ENCODE assay signal across 10 mouse cellular contexts in the genomic region with DNA sequence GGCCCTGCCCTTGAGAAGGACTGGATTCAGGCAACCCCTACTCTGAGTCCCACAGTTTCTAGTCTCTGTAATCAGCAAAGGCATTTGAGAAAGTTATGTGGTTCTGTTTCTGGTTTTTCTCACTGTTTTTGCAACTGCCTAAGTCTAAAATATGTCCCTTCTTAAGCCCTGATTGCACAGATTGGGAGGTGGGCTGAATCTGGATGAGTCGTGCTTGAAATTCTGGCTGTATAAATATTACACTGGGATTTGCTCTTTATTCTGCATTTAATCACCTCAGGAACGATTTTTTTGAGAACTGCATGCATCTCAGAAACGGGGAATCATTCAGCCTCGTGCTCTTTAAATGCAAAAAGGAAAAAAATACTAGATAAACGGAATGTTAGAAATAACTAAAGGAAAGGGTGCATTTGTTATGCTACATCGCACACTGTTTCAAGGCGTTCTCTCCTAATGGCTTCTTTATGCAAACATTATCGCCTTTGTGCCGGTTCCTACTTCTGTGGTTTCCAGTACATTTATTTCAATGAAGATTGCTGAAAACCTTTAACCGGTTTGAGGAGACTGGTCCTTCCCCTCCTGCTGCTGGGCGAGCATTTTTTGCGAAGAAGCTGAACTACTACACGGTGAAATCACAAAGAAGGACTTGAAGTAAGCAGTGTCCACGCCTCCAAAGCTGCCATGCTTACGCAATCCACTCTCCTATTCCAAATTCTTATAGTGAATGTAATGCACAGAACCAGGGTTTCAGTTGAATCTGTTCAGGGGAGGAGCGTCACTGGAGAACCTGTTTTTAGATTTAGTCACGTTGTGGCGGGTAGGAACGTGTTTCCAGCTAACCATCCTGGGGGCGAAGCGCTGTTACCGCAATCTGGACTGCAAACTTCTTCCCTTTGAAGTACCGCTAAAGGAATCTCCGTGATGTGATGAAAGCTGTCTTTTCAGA.
DNase-seq lines count a peak whose midpoint lies in the region; ATAC-seq and TF ChIP-seq lines count a peak whose summit lies in the region.
"Had no signal": no experiment of that assay in that cellular context is flagged by ENCODE, and none has a peak within 500 bp of the region (broad histone marks: within the 10 kb centered on the region; RNA-seq: fewer than 3 reads in every experiment).

No protein-coding gene starts in this region.

- no peak for TF ChIP-seq CTCF in left cerebral cortex, adult 2 months (IDR thresholded peaks at IDR 0.05)

- peak; percentile 31 for DNase-seq in midbrain, embryonic 11.5 days (ENCODE audit: low spot score, missing footprints)
- DNase-seq in frontal cortex, postnatal 14 days (ENCODE audit: low spot score in 2 of 2), result peak; percentile 53 to 67
- peak; percentile 48 to 59 for DNase-seq in left cerebral cortex, adult 2 months (ENCODE audit: extremely low spot score in 1 of 2, low spot score in 2 of 2)
- peak; percentile 4 for DNase-seq in splenic B cell, adult 2 months (ENCODE audit: low read depth, low spot score)
- DNase-seq in adrenal gland, adult 18-20 months (ENCODE audit: low spot score in 2 of 2), result no peak
- no peak for DNase-seq in heart, adult 9 months (ENCODE audit: low spot score in 2 of 2)
- no peak for DNase-seq in spleen, adult 18-20 months
- DNase-seq: retina, postnatal 1 day had no signal

- no peak overlapping the region for H3K9ac ChIP-seq in midbrain, embryonic 11.5 days (ENCODE audit: low read length)
- H3K9ac ChIP-seq in midbrain, embryonic 13.5 days (replicated peaks), result no peak overlapping the region

- no peaks in the 10 kb centered on the region for H3K36me3 ChIP-seq in midbrain, embryonic 11.5 days (ENCODE audit: control insufficient read depth, insufficient read depth, low read length)
- no peaks in the 10 kb centered on the region for H3K36me3 ChIP-seq in midbrain, embryonic 13.5 days
- no peaks in the 10 kb centered on the region for H3K36me3 ChIP-seq in splenic B cell, adult 2 months (ENCODE audit: control insufficient read depth, insufficient read depth, low read length, poor library complexity, severe bottlenecking)

- H3K9me3 ChIP-seq in midbrain, embryonic 11.5 days (ENCODE audit: control insufficient read depth, low read length), result no peaks in the 10 kb centered on the region
- no peaks in the 10 kb centered on the region for H3K9me3 ChIP-seq in midbrain, embryonic 13.5 days

- no peaks in the 10 kb centered on the region for H3K27me3 ChIP-seq in midbrain, embryonic 11.5 days (ENCODE audit: control insufficient read depth, insufficient read depth, low read length)
- no peaks in the 10 kb centered on the region for H3K27me3 ChIP-seq in midbrain, embryonic 13.5 days
- H3K27me3 ChIP-seq in splenic B cell, adult 2 months (ENCODE audit: control insufficient read depth, insufficient read depth, low read length, poor library complexity, severe bottlenecking), result no peaks in the 10 kb centered on the region; the same call in 1 of the 2 replicates

- peaks cover 3% of the 10 kb centered on the region; the same call in 1 of the 2 replicates for H3K4me1 ChIP-seq in midbrain, embryonic 11.5 days (ENCODE audit: control insufficient read depth, insufficient read depth, low read length)
- H3K4me1 ChIP-seq in midbrain, embryonic 13.5 days (replicated peaks), result peaks cover 4% of the 10 kb centered on the region

- intact Hi-C loops in left cerebral cortex, adult 2 months (cut with DNase I), result loop anchor here (1.0 to 2.0 kb wide), 5 partner anchors 116 to 328 kb away; a partner anchor contains a TSS

- no peak overlapping the region for H3K4me3 ChIP-seq in midbrain, embryonic 11.5 days (ENCODE audit: low read depth, low read length)
- H3K4me3 ChIP-seq in midbrain, embryonic 13.5 days (replicated peaks), result no peak overlapping the region
- H3K4me3 ChIP-seq in left cerebral cortex, adult 2 months, result peak overlapping the region; percentile 22

- H3K4me2 ChIP-seq in midbrain, embryonic 11.5 days, result no peak overlapping the region
- H3K4me2 ChIP-seq in midbrain, embryonic 13.5 days (replicated peaks), result no peak overlapping the region

- ATAC-seq in midbrain, embryonic 11.5 days (ENCODE audit: low FRiP score), result no peak
- ATAC-seq in midbrain, embryonic 13.5 days, result no peak

- 85% methylated on average over 24 of the region's 24 CpGs for WGBS in midbrain, embryonic 11.5 days
- WGBS in midbrain, embryonic 13.5 days, result 78% methylated on average over 24 of the region's 24 CpGs

- H3K27ac ChIP-seq in midbrain, embryonic 11.5 days (ENCODE audit: low read depth, low read length), result no peak overlapping the region
- no peak overlapping the region for H3K27ac ChIP-seq in midbrain, embryonic 13.5 days
- H3K27ac ChIP-seq in left cerebral cortex, adult 2 months, result peak overlapping the region; percentile 73
- H3K27ac ChIP-seq: macrophage had no signal

Comparison
In these comparisons a context has a peak if more than half of its experiments do, and no peak if none do; other contexts are left out.
1. DNase-seq: peak in midbrain, embryonic 11.5 days (single experiment), frontal cortex, postnatal 14 days (2 of 2), left cerebral cortex, adult 2 months (2 of 2) and splenic B cell, adult 2 months (single experiment); none in adrenal gland, adult 18-20 months (0 of 2), heart, adult 9 months (0 of 2) and spleen, adult 18-20 months (0 of 2).